Mouse (Mus musculus) liver, embryonic 18 days (tissue): Measurements from ENCODE around the gene Ttc27. TPM values are rescaled to one million over a fixed set of nuclear protein-coding genes. Genes with fewer than 3 reads are reported as not detected.

ENCODE experiments used
- polyA plus RNA-seq: library from polyadenylated mRNA; depleted of rRNA; stranded (reverse); fragments of >200 nt; gene quantifications from 2 replicates; pipeline ENCODE4 v1.2.3, GENCODE M21; 2012; rRNA removed

The Ttc27 gene
- 6.0 and 6.5 TPM in 2 replicates for polyA plus RNA-seq

DNA sequence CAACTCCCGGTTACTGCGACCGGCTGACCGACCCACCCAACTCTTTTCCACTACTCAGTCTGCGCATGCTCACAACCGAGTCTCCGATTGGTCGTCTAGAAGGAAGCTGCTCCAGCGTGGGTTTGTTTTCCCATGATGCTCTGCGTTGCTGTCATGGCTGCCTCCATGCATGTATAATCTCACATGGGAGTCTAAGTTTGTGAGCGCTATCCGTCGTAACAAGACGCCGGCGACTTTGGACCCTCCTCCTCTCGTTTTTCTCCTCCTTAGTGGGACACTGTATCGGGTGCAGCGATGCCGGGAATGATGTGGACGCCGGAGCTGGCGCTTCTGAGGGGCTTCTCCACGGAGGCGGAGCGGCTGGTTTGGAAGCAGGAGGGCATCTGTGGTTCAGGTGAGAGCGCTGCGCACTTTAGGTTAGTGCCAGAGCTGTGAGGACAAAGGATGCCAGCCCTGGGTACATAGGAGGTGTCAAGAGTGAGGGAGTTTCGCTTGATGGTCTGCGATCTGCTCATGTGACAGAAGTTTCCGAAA is at the start of gene Ttc27:
Gene Ttc27, plus strand, starts transcription at position 115 of the 534 bp plus-strand sequence.

Other genes with a start within 250 kb of the Ttc27 start
- gene Yipf4, start 228.2 kb upstream of the Ttc27 start, polyA plus RNA-seq = 24.1 and 25.5 TPM in 2 replicates
- 22.1 and 25.7 TPM in 2 replicates for gene Birc6, start 189.4 kb upstream of the Ttc27 start, polyA plus RNA-seq